Mouse (Mus musculus) small intestine, adult 2 months (tissue): ENCODE data around the gene Kpna2. TPM values are rescaled to one million over a fixed set of nuclear protein-coding genes. Genes with fewer than 3 reads are reported as not detected.
"Not testable (repeated sequence)": the region's sequence is repeated elsewhere in the genome, so short reads cannot be mapped to it uniquely, and the experiment has no call there.

Source experiments
- H3K27ac ChIP-seq: fragments of 200-500 bp; 2 replicates; pipeline ENCODE4 v1.5.1; 2012; ENCODE audit warnings: low read depth, low read length, control low read depth, inconsistent platforms; ENCODE audit not compliant: insufficient read depth
- H3K27me3 ChIP-seq: fragments of 200-500 bp; 2 replicates; pipeline ENCODE4 v1.6.1; 2012; ENCODE audit warnings: mild to moderate bottlenecking, moderate library complexity, low read length, inconsistent platforms; ENCODE audit not compliant: control insufficient read depth, insufficient read depth
- H3K36me3 ChIP-seq: fragments of 200-500 bp; 2 replicates; pipeline ENCODE4 v1.6.1; 2012; ENCODE audit warnings: mild to moderate bottlenecking, low read length, control low read depth, inconsistent platforms; ENCODE audit not compliant: control insufficient read depth, insufficient read depth
- H3K4me1 ChIP-seq: fragments of 200-500 bp; 2 replicates; pipeline ENCODE4 v1.6.1; 2012; ENCODE audit warnings: low read length, inconsistent platforms, mixed read lengths; ENCODE audit not compliant: control insufficient read depth, insufficient read depth, insufficient read length
- H3K4me3 ChIP-seq: fragments of 200-500 bp; 2 replicates; pipeline ENCODE4 v1.5.1; 2012; ENCODE audit warnings: low read depth, mild to moderate bottlenecking, control low read depth, inconsistent platforms, low read length, moderate library complexity
- CTCF ChIP-seq: fragments of 200-500 bp; IDR thresholded peaks from 2 replicates; pipeline ENCODE4 v1.5.1; 2012; ENCODE audit warnings: low read depth, mild to moderate bottlenecking, control low read depth, inconsistent platforms, low read length, moderate library complexity, mixed read lengths; ENCODE audit not compliant: insufficient replicate concordance, insufficient read length; ENCODE audit errors: extremely low read depth
- POLR2A ChIP-seq: fragments of 200-500 bp; IDR thresholded peaks from 2 replicates; pipeline ENCODE4 v1.6.1; 2012; ENCODE audit warnings: low read depth, mild to moderate bottlenecking, control low read depth, inconsistent platforms, low read length, moderate library complexity
- WGBS: fragments of 180-500 bp; shearing (Covaris S2); methylation state at CpG from one replicate; pipeline ENCODE4 v1.1.7; 2018; 5-methylcytosine and 5-hydroxymethylcytosine counted together
- polyA plus RNA-seq: library from polyadenylated mRNA; depleted of rRNA; stranded (reverse); fragments of >200 nt; gene quantifications from 2 replicates; pipeline ENCODE4 v1.2.3, GENCODE M21; 2012

The Kpna2 gene
- polyA plus RNA-seq, 1 experiment = 15.2 TPM

GRCm38 (mm10) chr11:106999949-107000513 lies 690 bp upstream of the Kpna2 start:
- Histone ChIP-seq H3K27ac (peak overlapping the region; percentile 78), H3K4me3 (no peak overlapping the region), H3K27me3 (no peaks in the 10 kb centered on the region), H3K36me3 (peaks cover 20% of the 10 kb centered on the region), H3K4me1 (no peaks in the 10 kb centered on the region; the same call in 1 of the 2 replicates)
- WGBS = 60% methylated on average over 9 of the region's 9 CpGs
- TF ChIP-seq CTCF = no peak
- TF ChIP-seq POLR2A = no peak

GRCm38 (mm10) chr11:106998651-106999150 lies 640 bp downstream of the Kpna2 start:
- Histone ChIP-seq H3K27me3 (no peaks in the 10 kb centered on the region), H3K27ac (peak overlapping the region; percentile 77), H3K4me1 (peaks cover 5% of the 10 kb centered on the region; the same call in 1 of the 2 replicates), H3K36me3 (peaks cover 28% of the 10 kb centered on the region), H3K4me3 (peak overlapping the region; percentile 96)
- no peak for TF ChIP-seq CTCF
- TF ChIP-seq POLR2A = no peak
- WGBS = under 1% methylated on average over 26 of the region's 26 CpGs

DNA sequence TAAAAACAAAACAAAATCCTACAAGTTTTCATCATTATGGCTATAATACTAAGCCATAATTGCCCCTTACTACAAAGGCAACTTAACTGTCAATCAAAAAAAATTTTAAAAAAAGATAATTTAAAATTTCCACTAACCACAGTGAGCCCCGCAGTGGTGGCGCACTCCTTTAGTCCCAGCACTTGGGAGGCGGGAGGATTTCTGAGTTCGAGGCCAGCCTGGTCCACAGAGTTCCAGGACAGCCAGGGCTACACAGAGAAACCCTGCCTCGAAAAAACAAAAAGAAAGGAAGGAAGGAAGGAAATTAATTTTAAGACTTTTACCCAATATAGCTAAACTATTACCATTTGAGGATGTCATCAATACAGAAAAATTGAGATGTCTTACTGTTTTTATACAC lies 1.4 kb downstream of the Kpna2 start:
- TF ChIP-seq POLR2A (no peak), CTCF (no peak)
- Histone ChIP-seq H3K27ac (no peak overlapping the region), H3K27me3 (no peaks in the 10 kb centered on the region), H3K36me3 (peaks cover 32% of the 10 kb centered on the region), H3K4me1 (peaks cover 5% of the 10 kb centered on the region; the same call in 1 of the 2 replicates), H3K4me3 (peak overlapping the region; percentile 53)
- 27% methylated on average over 5 of the region's 5 CpGs for WGBS

DNA sequence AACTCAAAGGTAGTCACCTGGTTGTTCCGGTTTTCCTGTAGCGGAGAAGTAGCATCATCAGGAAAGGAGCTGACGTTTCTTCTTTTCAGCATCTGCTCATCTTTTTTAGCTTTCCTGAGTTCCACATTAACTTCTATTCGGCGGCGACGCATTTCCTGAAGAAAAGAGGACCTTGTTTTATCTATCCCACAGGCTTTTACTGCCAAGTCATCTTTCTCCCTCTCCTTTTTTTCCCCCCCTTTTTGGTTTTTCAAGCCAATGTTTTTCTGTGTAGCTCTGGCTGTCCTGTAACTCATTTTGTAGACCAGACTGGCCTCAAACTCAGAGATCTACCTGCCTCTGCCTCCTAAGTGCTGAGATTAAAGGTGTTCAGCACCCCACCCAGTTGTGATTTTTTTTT lies 2.8 kb downstream of the Kpna2 start:
- H3K36me3 ChIP-seq = peaks cover 40% of the 10 kb centered on the region
- H3K27me3 ChIP-seq, H3K27ac ChIP-seq, H3K4me3 ChIP-seq, H3K4me1 ChIP-seq: not testable (repeated sequence)
- WGBS = 88% methylated on average over 7 of the region's 7 CpGs

GRCm38 (mm10) chr11:106994246-106995085 lies 4.9 kb downstream of the Kpna2 start:
- Histone ChIP-seq H3K27ac (peak overlapping the region; percentile 57), H3K36me3 (peaks cover 53% of the 10 kb centered on the region), H3K4me3 (no peak overlapping the region), H3K27me3 (no peaks in the 10 kb centered on the region), H3K4me1 (peaks cover 5% of the 10 kb centered on the region; the same call in 1 of the 2 replicates)
- TF ChIP-seq POLR2A = no peak
- TF ChIP-seq CTCF = no peak
- WGBS = 42% methylated on average over 3 of the region's 3 CpGs

DNA sequence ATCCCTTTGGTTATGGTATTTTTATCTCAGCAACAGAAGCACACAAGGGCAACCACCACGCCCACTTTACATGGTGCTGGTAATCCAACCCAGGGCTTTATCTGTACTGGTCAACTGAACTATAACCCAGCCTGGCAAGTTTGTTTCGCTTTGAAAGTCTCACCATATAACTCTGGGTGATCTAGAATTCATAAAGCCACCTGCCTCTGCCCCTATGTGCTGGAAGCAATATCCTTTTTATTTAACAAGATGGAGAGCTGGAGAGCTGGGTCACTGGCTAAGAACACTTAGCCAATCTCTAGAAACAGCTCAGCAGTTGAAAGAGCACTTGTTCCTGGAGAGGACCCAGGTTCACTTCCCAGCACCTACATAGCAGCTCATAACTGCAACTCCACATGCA lies 12.0 kb downstream of the Kpna2 start:
- Histone ChIP-seq H3K4me1 (peaks cover 4% of the 10 kb centered on the region), H3K27ac (peak overlapping the region; percentile 39; the same call in 1 of the 2 replicates), H3K36me3 (peaks cover 36% of the 10 kb centered on the region), H3K27me3 (no peaks in the 10 kb centered on the region), H3K4me3 (no peak overlapping the region)
- TF ChIP-seq POLR2A = no peak
- WGBS = 54% methylated on average over 2 of the region's 2 CpGs

- H3K36me3 ChIP-seq = peaks cover 29% of the 10 kb centered on the region
- H3K27me3 ChIP-seq, H3K27ac ChIP-seq, H3K4me1 ChIP-seq, H3K4me3 ChIP-seq: not testable (repeated sequence)
- 67% methylated on average over 9 of the region's 9 CpGs for WGBS
These were observed 13.2 kb downstream of the Kpna2 start for GRCm38 (mm10) chr11:106985979-106986604.
